Mouse (Mus musculus) cerebellum, adult 9-10 months (tissue): ENCODE data around the gene Kcnj13.

Source experiments
- DNase-seq: peaks from one replicate; pipeline ENCODE4 v3.0.0; 2022

Gene Kcnj13

GRCm38 (mm10) chr1:87394594-87394993 lies at the start of gene Kcnj13:
TSS of gene Kcnj13 (minus strand) at chr1:87394729.
- no peak for DNase-seq

- no peak for DNase-seq
Measured at GRCm38 (mm10) chr1:87436583-87436982, 42.1 kb upstream of the Kcnj13 start.

- no peak for DNase-seq
Measured at GRCm38 (mm10) chr1:87435125-87435524, 40.6 kb upstream of the Kcnj13 start.

GRCm38 (mm10) chr1:87418733-87419132 lies 24.2 kb upstream of the Kcnj13 start:
- DNase-seq, result peak; percentile 33

- DNase-seq, result no peak
Measured at GRCm38 (mm10) chr1:87409380-87409779, 14.9 kb upstream of the Kcnj13 start.

GRCm38 (mm10) chr1:87406012-87406411 lies 11.5 kb upstream of the Kcnj13 start:
- no peak for DNase-seq

GRCm38 (mm10) chr1:87404710-87405109 lies 10.2 kb upstream of the Kcnj13 start:
- no peak for DNase-seq

GRCm38 (mm10) chr1:87396923-87397586 lies 2.5 kb upstream of the Kcnj13 start:
- DNase-seq, result peak; percentile 10

GRCm38 (mm10) chr1:87393444-87394195 lies 909 bp downstream of the Kcnj13 start:
- DNase-seq, result no peak

GRCm38 (mm10) chr1:87386436-87387092 lies 8.0 kb downstream of the Kcnj13 start:
- no peak for DNase-seq

- DNase-seq, result no peak
Measured at GRCm38 (mm10) chr1:87381152-87381551, 13.4 kb downstream of the Kcnj13 start.

- DNase-seq, result no peak
Measured at GRCm38 (mm10) chr1:87379919-87380318, 14.6 kb downstream of the Kcnj13 start.

- DNase-seq, result no peak
Measured at GRCm38 (mm10) chr1:87378024-87378560, 16.4 kb downstream of the Kcnj13 start.

- no peak for DNase-seq
Measured at GRCm38 (mm10) chr1:87360276-87360675, 34.3 kb downstream of the Kcnj13 start.

GRCm38 (mm10) chr1:87350576-87350975 lies 44.0 kb downstream of the Kcnj13 start:
- no peak for DNase-seq
